Mouse (Mus musculus): ENCODE results near the gene Gskip. TPM values are rescaled to one million over a fixed set of nuclear protein-coding genes. Genes with fewer than 3 reads are reported as not detected.

Gene Gskip
- polyA plus RNA-seq, 1 experiment: 18.4 TPM

DNA sequence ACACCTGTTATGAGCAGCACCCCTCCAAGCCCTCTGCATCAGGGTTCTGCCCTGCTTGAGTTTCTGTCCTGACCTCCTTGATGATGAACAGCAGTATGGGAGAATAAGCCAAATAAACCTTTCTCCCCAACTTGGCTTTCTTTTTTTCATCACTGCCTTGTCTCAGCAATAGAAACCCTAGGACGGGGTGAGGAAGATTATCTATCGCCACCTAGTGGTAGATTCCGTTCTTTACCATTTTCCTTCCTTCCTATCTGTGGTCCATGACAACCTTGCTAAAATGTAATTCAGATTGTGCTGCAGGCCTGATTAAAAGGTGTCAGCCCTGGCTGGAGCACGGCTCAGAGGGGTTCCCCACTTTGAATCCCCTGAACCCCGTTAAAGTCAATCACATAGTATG lies 38.0 kb downstream of the Gskip start:
- no peak for DNase-seq (ENCODE audit: low spot score)

DNA sequence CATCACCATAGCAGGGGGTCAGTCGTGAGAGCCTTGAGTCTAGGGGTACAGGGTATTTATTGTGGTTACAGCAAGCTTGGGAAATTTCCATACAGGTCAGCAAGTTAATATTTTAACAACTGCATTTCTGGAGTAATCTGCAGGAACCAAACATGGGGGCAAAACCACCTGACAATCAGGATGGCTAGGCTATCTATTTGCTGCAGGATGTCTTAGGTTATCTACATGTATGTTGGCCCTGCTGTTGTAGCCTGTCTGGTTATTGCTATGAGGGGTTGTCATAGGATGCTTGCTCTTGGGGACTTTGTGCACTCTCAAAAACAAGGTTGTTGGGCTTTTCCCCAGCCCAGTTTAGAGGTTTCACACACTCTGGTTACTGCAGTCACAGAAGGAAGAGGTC lies 40.0 kb downstream of the Gskip start:
- no peak for DNase-seq (ENCODE audit: low spot score)

DNA sequence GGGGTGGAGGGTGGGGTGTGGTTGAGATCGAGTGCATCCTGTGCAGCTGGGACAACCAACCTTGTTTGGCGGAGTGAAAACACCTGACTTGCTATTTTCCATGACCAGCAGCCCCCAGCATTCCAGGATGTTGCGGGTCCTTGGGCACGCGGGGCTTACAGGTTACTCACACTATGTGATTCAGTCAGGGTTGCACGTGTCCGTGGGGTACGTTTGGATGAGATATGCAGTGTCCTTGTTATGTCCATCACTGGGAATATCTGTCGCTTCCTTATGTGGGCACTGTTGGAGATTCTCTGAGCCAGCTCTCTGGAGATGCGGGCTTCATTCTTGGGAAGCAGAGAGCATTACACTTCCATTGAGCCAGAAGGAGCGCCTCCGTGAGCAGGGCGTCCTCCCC lies 41.1 kb downstream of the Gskip start:
- DNase-seq (ENCODE audit: low spot score): no peak

DNA sequence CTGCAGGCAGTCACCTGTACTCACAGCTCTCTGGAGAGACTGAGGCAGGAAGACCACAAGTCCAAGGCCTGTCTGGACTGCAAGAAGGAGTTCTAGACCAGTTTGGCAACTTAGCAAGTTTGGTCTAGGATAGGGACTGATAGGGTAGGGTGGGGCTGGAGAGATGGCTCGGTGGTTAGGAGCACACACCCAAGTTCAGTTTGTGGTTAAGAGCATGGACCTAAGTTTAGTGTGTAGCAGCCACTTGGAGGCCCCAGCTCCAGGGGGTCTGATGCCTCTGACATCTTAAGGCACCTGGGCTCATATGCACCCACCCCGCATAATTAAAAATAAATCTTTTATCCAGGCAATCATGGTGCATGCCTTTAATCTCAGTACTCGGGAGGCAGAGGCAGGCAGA lies 42.6 kb downstream of the Gskip start:
- DNase-seq (ENCODE audit: low spot score): no peak

DNA sequence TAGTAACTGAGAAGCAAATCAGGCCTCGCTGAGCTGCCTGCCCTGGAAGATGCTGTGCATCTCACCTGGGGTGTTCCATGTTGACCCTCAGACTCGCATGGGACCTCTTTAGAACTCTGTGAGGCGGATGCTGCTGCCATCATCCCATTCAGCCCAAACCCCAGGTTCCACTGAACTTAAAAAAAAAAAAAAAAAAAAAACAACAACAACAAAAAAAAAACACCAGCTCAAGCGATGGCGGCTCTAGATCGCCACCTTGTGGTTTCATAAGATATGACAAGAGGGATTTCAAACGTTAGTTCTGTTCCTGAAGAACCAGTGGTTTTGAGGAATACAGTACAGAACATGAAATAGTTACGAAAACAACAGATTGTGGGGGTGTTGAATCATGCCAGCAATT lies 43.3 kb downstream of the Gskip start:
- no peak for DNase-seq (ENCODE audit: low spot score)

DNA sequence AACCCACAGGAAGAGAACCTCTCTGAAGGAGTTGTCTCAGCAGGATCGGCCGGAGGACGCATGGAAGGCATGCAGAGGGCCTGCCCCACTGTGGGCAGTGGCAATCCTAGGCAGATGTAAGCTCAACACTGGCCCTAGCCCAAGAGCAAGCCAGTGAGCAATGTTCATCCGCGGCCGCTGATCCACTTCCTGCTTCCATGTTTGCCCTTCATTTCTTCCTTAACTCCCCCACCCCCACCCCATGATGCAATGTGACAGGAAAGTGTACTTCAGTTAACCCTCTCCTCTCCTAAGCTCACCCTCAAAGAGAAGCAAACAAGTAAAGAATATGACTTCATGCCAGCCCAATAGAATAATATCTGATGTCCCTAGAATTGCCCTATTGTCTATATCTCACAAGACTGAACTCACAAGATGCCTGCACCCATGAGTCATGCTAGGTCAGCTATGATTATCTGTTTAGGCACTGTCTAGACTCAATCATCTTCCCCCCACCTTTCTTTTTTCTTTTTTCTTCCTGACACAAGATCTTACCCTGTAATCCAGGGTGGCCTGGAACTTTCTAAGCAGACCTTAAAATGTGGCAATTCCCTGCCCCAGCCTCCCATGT lies 46.3 kb downstream of the Gskip start:
- DNase-seq (ENCODE audit: low spot score): no peak

DNA sequence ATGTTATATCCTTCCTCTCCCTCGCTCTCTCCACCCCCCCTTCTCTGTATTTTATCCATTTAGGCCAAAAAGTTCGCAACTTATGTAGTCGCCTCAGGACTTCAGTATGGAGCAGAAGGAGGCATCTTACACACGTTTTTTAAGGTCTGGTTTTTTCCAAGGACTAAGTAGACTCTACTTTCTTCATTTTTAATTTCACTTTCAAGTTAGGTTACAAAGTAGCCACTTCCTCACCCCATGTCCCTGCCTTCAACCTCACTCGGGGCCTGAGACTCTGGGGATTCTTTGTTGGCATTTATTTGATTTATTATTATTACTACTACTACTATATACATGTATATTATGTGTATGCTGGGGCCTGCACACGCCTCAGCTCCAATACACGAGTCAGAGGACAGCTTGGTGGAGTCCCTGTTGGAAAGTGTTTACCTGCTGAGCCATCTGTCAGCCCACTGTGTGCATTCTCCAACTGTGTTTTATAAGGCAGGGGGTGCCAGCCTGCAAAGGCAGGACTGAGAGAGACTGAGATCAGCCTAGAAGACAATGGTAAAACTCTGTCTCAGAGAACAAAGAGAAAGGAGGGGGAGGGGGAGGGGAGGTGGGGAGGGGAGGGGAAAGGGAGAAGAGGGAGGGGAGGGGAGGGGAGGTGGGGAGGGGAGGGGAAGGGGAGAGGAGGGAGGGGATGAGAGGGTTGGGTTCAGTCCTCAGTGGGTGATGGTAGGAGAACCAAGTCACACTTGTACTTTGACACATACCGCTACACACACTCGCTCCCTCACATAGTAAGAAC lies 48.9 kb downstream of the Gskip start:
- DNase-seq (ENCODE audit: low spot score): no peak

DNA sequence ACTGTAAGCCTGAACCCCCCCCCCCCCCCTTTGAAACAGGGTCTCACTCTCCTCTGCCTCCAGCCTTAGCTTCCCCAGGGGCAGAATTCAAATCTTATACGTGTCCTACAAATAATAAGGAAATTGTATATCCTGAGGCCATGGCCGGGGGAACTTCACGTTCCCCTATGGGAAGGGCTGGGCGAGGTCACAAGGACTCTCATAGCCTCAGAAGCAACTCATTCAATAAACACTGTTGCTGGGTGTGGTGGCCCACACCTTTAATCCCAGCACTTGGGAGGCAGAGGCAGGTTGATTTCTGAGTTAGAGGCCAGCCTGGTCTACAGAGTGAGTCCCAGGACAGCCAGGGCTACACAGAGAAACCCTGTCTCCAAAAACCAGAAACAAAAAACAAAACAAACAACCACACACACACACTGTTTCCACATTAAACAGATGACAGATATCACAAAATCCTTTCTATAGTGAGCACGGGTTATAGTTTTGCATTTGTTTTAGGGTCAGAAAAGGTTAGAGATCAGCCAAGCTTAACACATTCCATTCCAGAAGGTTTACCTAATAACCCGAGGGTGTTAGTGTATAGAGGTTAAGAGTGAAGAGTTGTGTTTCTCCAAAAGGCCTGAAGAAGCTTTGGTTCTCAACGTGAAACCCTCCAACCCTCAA lies 50.7 kb downstream of the Gskip start:
- DNase-seq (ENCODE audit: low spot score): no peak

DNA sequence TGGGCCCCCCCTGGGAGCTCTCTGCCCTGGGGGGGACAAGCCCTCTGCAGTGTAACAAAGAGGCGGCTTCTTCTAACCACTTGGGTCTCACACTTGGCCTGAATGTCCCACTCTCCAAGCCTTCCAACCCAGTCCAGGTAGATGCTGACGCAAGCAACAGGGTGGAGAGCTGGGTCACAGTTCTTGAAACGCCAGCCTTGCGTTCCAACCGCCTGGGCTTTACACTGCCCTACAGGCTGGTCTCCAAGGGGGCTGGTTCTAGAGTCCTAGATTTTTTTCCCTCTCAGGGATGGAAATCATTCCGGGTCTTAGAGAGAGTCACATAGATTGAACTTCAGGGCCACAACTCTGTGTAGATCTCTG lies 51.2 kb downstream of the Gskip start:
- no peak for DNase-seq (ENCODE audit: low spot score)

DNA sequence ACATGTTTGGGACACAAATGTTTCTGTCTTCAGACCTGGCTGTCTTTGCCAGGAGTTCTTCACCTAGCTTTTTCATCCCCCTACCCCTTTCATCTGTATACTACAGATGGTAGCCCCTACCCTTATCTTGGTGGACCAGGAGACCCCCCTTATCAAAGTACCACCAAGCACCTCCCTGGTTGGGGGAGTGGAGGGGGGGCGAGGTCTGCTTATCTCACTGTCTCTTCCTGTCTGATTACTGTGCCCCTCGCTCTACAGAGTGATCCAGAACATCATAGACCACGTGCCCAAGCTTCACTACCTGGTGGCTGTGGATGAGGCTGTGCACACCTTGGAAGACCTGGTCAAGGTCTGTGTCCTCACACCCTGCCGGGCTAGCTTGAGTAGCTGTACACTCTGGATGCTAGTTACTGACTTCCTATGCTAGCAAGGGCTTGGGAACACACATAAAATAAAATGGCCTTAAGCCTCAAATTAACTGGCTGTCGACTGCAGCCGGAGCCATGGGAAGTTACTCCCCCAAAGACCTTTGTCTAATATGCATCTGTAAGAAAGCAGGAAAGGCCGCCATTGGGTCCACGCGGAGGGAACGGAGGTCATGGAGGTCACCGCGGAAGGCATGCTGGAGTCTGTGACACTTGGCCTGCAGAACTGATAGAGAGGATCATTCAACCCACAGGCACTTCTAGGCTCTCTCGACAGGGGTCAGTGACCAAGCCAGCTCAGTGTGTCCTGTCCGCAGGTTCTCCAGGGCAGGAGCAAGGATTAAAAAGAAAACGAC lies 53.9 kb downstream of the Gskip start:
- DNase-seq (ENCODE audit: low spot score): no peak

DNA sequence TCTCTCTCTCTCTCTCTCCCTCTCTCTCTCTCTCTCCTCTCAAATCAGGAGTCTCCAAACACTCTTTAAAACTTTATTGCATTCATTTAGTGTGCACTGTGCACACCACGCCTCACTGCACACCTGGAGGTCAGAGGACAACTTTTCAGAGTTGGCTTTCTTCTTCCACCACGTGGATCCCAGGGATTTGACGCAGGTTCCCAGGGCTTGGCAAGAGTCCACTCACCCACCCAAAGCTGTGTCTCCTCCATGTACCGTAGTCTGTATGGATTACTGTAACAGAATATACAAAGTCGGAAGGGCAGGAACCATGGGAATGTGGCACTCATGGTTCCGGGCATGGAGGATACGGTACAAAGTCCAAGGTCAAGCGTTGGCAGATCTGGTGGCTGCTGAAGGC lies 55.0 kb downstream of the Gskip start:
- DNase-seq (ENCODE audit: low spot score): no peak

DNA sequence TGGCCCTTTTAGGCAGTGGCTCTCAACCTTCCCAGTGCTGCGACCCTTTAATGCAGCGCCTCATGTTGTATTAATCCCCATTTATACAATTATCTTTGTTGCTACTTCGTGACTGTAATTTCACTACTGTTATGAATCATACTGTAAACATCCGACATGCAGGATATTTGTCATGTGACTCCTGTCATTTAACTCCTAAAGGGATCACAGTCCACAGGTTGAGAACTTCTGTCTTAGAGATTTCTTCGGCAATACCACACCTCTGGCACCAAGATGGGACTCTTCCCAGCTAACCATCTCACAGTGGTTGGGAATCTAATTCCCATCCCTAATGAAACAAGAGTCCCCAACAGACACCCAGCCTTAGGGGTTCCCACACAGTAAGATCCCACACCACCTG lies 63.5 kb downstream of the Gskip start:
- DNase-seq (ENCODE audit: low spot score): no peak

Other genes starting within 250 kb of the Gskip start
- 3.5 and 4.4 TPM in 2 replicates for gene D430019H16Rik, start 231.0 kb upstream of the Gskip start, polyA plus RNA-seq (2012; rRNA removed)
- gene Bdkrb2, start 121.6 kb upstream of the Gskip start, polyA plus RNA-seq (2012; rRNA removed): 5.7 and 6.6 TPM in 2 replicates
- gene Bdkrb1, start 81.7 kb upstream of the Gskip start, polyA plus RNA-seq (2012; rRNA removed): 0.17 and 0.35 TPM in 2 replicates
- 23.4 and 24.5 TPM in 2 replicates for gene Atg2b, start 382 bp downstream of the Gskip start, polyA plus RNA-seq (2012; rRNA removed)
- gene Ak7, start 21.1 kb downstream of the Gskip start, polyA plus RNA-seq (2012; rRNA removed): 0.11 and 0.25 TPM in 2 replicates
- 94.8 and 100 TPM in 2 replicates for gene Papola, start 99.9 kb downstream of the Gskip start, polyA plus RNA-seq (2012; rRNA removed)